Mouse (Mus musculus): ENCODE data around the gene Dvl3. TPM values are rescaled to one million over a fixed set of nuclear protein-coding genes. Genes with fewer than 3 reads are reported as not detected.
"Not testable (repeated sequence)": the region's sequence is repeated elsewhere in the genome, so short reads cannot be mapped to it uniquely, and the experiment has no call there.

Dvl3 gene
- total and polyA plus RNA-seq, 3 experiments: 28.7 to 49.7 (median 46.0) TPM

- no peak overlapping the region for H3K9ac ChIP-seq (ENCODE audit: low read depth, low read length)
- H3K27me3 ChIP-seq (ENCODE audit: control insufficient read depth, insufficient read depth, low read length): no peaks in the 10 kb centered on the region
- no peak overlapping the region for H3K4me3 ChIP-seq
- no peak for TF ChIP-seq EP300 (IDR thresholded peaks at IDR 0.05; ENCODE audit: insufficient read depth, low read depth, low read length)
- no peak for TF ChIP-seq CTCF (IDR thresholded peaks at IDR 0.05)
- TF ChIP-seq POLR2A (IDR thresholded peaks at IDR 0.05; ENCODE audit: insufficient read depth, low read depth, low read length): no peak
- WGBS: 63% methylated on average over 2 of the region's 2 CpGs
- no peaks in the 10 kb centered on the region for H3K79me2 ChIP-seq (replicated peaks; ENCODE audit: control insufficient read depth, insufficient read depth, low read length)
- H3K4me1 ChIP-seq (ENCODE audit: control insufficient read depth, insufficient read depth, low read length): no peaks in the 10 kb centered on the region
- intact Hi-C loops (cut with DNase I): loop anchor here (5.0 kb wide), 1 partner anchor 269 kb away; no protein-coding TSS in a partner anchor
- no peak overlapping the region for H3K27ac ChIP-seq
- no peak for DNase-seq
- no peaks in the 10 kb centered on the region for H3K36me3 ChIP-seq (ENCODE audit: control insufficient read depth, insufficient read depth, low read length)
Observed at GRCm38 (mm10) chr16:20481746-20482145, 35.0 kb upstream of the Dvl3 start.

- not testable (repeated sequence) for H3K4me3 ChIP-seq; H3K36me3 ChIP-seq (ENCODE audit: control insufficient read depth, insufficient read depth, low read length); H3K27me3 ChIP-seq (ENCODE audit: control insufficient read depth, insufficient read depth, low read length); H3K4me1 ChIP-seq (ENCODE audit: control insufficient read depth, insufficient read depth, low read length); H3K79me2 ChIP-seq (replicated peaks; ENCODE audit: control insufficient read depth, insufficient read depth, low read length); H3K9ac ChIP-seq (ENCODE audit: low read depth, low read length); DNase-seq; H3K27ac ChIP-seq
- 91% methylated on average over 7 of the region's 7 CpGs for WGBS
- intact Hi-C loops (cut with DNase I): loop anchor here (5.0 kb wide), 1 partner anchor 271 kb away; no protein-coding TSS in a partner anchor
Observed at GRCm38 (mm10) chr16:20483716-20484115, 33.1 kb upstream of the Dvl3 start.

GRCm38 (mm10) chr16:20485061-20485460, 31.7 kb upstream of the Dvl3 start:
- WGBS: 49% methylated on average over 4 of the region's 4 CpGs
- no peaks in the 10 kb centered on the region for H3K79me2 ChIP-seq (replicated peaks; ENCODE audit: control insufficient read depth, insufficient read depth, low read length)
- no peak overlapping the region for H3K9ac ChIP-seq (ENCODE audit: low read depth, low read length)
- DNase-seq: no peak
- H3K4me1 ChIP-seq (ENCODE audit: control insufficient read depth, insufficient read depth, low read length): no peaks in the 10 kb centered on the region
- no peak for TF ChIP-seq EP300 (IDR thresholded peaks at IDR 0.05; ENCODE audit: insufficient read depth, low read depth, low read length)
- TF ChIP-seq CTCF (IDR thresholded peaks at IDR 0.05): no peak
- no peak overlapping the region for H3K4me3 ChIP-seq
- H3K27me3 ChIP-seq (ENCODE audit: control insufficient read depth, insufficient read depth, low read length): no peaks in the 10 kb centered on the region
- no peak overlapping the region for H3K27ac ChIP-seq
- intact Hi-C loops (cut with DNase I): no loop called here
- no peaks in the 10 kb centered on the region for H3K36me3 ChIP-seq (ENCODE audit: control insufficient read depth, insufficient read depth, low read length)

- DNase-seq: no peak
- no peaks in the 10 kb centered on the region for H3K27me3 ChIP-seq (ENCODE audit: control insufficient read depth, insufficient read depth, low read length)
- H3K4me3 ChIP-seq: no peak overlapping the region
- no peaks in the 10 kb centered on the region for H3K36me3 ChIP-seq (ENCODE audit: control insufficient read depth, insufficient read depth, low read length)
- intact Hi-C loops (cut with DNase I): no loop called here
- TF ChIP-seq EP300 (IDR thresholded peaks at IDR 0.05; ENCODE audit: insufficient read depth, low read depth, low read length) (no peak), CTCF (IDR thresholded peaks at IDR 0.05) (no peak), POLR2A (IDR thresholded peaks at IDR 0.05; ENCODE audit: insufficient read depth, low read depth, low read length) (no peak)
- WGBS: 71% methylated on average over 3 of the region's 3 CpGs
- H3K79me2 ChIP-seq (replicated peaks; ENCODE audit: control insufficient read depth, insufficient read depth, low read length): no peaks in the 10 kb centered on the region
- no peaks in the 10 kb centered on the region for H3K4me1 ChIP-seq (ENCODE audit: control insufficient read depth, insufficient read depth, low read length)
- H3K27ac ChIP-seq: no peak overlapping the region
- H3K9ac ChIP-seq (ENCODE audit: low read depth, low read length): no peak overlapping the region
Observed at GRCm38 (mm10) chr16:20486048-20486447, 30.7 kb upstream of the Dvl3 start.

- Histone ChIP-seq H3K27ac (no peak overlapping the region), H3K79me2 (replicated peaks; ENCODE audit: control insufficient read depth, insufficient read depth, low read length) (no peaks in the 10 kb centered on the region), H3K4me1 (ENCODE audit: control insufficient read depth, insufficient read depth, low read length) (no peaks in the 10 kb centered on the region), H3K36me3 (ENCODE audit: control insufficient read depth, insufficient read depth, low read length) (no peaks in the 10 kb centered on the region), H3K4me3 (no peak overlapping the region), H3K27me3 (ENCODE audit: control insufficient read depth, insufficient read depth, low read length) (no peaks in the 10 kb centered on the region), H3K9ac (ENCODE audit: low read depth, low read length) (no peak overlapping the region)
- DNase-seq: no peak
- intact Hi-C loops (cut with DNase I): no loop called here
- 87% methylated on average over 1 of the region's 1 CpGs for WGBS
- TF ChIP-seq CTCF (IDR thresholded peaks at IDR 0.05): no peak
- TF ChIP-seq POLR2A (IDR thresholded peaks at IDR 0.05; ENCODE audit: insufficient read depth, low read depth, low read length): no peak
- no peak for TF ChIP-seq EP300 (IDR thresholded peaks at IDR 0.05; ENCODE audit: insufficient read depth, low read depth, low read length)
Observed at GRCm38 (mm10) chr16:20488151-20488550, 28.6 kb upstream of the Dvl3 start.

DNA sequence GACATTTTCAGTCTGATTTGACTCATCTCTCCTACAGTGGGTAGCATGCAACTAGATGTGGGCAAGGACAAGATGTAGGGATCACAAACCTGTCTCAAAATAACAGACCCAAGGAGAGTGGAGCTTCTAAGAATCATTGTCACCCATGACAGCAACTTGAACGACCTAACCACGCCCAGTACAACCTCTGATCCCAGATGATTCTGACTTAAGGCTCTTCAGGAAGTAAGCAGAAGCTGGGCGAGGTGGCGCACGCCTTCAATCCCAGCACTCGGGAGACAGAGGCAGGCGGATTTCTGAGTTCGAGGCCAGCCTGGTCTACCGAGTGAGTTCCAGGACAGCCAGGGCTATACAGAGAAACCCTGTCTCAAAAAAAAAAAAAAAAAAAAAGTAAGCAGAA, 28.0 kb upstream of the Dvl3 start:
- H3K4me1 ChIP-seq (ENCODE audit: control insufficient read depth, insufficient read depth, low read length); H3K36me3 ChIP-seq (ENCODE audit: control insufficient read depth, insufficient read depth, low read length); H3K9ac ChIP-seq (ENCODE audit: low read depth, low read length); DNase-seq; H3K79me2 ChIP-seq (replicated peaks; ENCODE audit: control insufficient read depth, insufficient read depth, low read length); H3K27me3 ChIP-seq (ENCODE audit: control insufficient read depth, insufficient read depth, low read length); H3K27ac ChIP-seq; intact Hi-C loops (cut with DNase I); H3K4me3 ChIP-seq: not testable (repeated sequence)
- 79% methylated on average over 9 of the region's 9 CpGs for WGBS

DNA sequence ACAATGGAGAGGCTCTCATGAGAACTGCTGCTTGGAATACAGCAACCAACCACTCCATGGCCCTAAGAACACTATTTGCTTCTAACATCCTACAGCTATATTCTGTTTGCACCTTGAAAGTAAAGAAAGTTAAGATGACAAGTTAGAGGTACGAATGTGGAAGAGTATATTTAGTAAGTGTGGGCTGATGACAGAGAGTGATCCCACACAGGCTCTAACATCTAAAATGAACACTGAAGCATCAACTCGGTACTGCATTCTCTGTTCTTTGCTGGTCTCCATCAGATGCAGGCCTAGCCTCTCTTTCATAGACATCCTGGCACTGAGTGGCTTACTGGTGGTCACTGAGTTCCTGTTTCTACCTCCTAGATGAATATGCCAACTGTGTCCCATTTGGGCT, 27.5 kb upstream of the Dvl3 start:
- Histone ChIP-seq H3K4me1 (ENCODE audit: control insufficient read depth, insufficient read depth, low read length) (no peaks in the 10 kb centered on the region), H3K27ac (no peak overlapping the region), H3K27me3 (ENCODE audit: control insufficient read depth, insufficient read depth, low read length) (no peaks in the 10 kb centered on the region), H3K79me2 (replicated peaks; ENCODE audit: control insufficient read depth, insufficient read depth, low read length) (no peaks in the 10 kb centered on the region), H3K36me3 (ENCODE audit: control insufficient read depth, insufficient read depth, low read length) (no peaks in the 10 kb centered on the region), H3K4me3 (no peak overlapping the region), H3K9ac (ENCODE audit: low read depth, low read length) (no peak overlapping the region)
- TF ChIP-seq POLR2A (IDR thresholded peaks at IDR 0.05; ENCODE audit: insufficient read depth, low read depth, low read length): no peak
- no peak for TF ChIP-seq EP300 (IDR thresholded peaks at IDR 0.05; ENCODE audit: insufficient read depth, low read depth, low read length)
- TF ChIP-seq CTCF (IDR thresholded peaks at IDR 0.05): no peak
- no peak for DNase-seq
- intact Hi-C loops (cut with DNase I): no loop called here
- WGBS: 80% methylated on average over 2 of the region's 2 CpGs

Measured in heart, adult 2 months (tissue).